Mouse (Mus musculus) CH12.LX (cell line): ENCODE data around the gene Cux1.

Experiments used
- IRF4 ChIP-seq: IDR thresholded peaks from 2 replicates; pipeline ENCODE4 v1.6.1; 2014; ENCODE audit warnings: low read depth, mild to moderate bottlenecking, inconsistent platforms, low read length, improper control_type of control experiment
- POLR2A ChIP-seq: IDR thresholded peaks from 2 replicates; pipeline ENCODE4 v1.6.1; 2011; ENCODE audit warnings: low read depth, mild to moderate bottlenecking, improper control_type of control experiment, low read length

GRCm38 (mm10) chr5:136556328-136557262 is 10.7 kb downstream of the Cux1 start:
- no peak for TF ChIP-seq IRF4
- no peak for TF ChIP-seq POLR2A
